Mouse (Mus musculus) embryo, embryonic 9.5 days (tissue): ENCODE results near the gene Maml3.

Source experiments
- DNase-seq: peaks from one replicate; pipeline ENCODE4 v3.0.0-alpha.2; 2017; ENCODE audit errors: extremely low spot score

The Maml3 gene

DNA sequence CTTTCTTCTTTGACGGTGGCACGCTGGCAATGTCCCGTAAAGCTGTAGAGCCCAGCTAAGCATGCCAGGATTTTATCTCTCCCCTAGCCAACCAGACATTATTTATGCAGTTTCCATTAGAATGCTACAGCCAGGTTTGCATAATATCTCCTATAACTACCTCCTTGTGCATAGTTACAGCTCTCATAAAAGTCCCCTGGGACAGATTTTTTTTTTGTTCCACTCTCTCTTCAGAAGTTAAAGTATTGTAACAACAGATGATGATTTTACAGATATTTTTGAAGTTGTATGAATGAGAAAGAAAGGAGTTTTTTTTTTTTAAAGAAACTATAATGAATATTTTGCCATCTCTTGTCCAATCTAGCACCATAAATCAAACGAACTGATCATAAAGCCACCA is 232.1 kb downstream of the Maml3 start:
- DNase-seq = no peak

DNA sequence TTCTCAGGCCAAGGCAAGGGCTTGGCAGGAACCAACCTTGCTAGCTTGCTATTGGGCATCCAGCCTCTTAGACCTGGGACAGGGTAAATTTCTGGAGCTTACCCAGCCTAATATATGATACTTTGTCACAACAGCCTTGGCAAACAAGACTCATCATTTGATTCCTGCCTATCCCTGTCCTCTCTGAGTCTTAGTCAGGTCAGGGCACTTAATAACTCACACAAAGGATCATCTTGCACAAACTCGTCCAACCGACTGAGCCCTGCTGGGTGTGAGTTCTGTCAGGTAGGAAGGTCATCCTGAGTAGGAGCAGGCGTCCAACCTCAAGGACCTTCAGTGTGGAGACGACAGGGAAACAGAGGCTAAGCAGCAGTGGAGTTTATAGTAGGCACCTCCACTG is 233.5 kb downstream of the Maml3 start:
- no peak for DNase-seq

DNA sequence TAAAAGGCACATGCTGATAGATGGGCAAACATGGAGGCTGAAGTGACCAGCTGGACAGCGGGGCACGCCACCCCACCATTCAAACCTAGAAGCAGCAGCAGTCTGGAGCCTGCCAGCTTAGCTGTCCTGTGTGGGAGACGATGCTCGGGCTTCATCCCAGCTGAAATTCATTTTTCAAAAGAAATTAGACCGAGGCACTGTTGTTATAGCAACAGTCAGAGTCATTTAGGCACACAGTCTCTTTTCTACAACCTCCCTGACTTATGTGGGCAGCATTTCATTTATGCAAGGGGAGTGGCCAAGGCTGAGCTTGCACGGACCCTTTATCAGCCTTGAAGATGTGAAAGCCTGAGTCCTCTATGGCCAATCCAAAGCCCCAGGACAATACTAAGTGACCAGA is 234.9 kb downstream of the Maml3 start:
- no peak for DNase-seq

DNA sequence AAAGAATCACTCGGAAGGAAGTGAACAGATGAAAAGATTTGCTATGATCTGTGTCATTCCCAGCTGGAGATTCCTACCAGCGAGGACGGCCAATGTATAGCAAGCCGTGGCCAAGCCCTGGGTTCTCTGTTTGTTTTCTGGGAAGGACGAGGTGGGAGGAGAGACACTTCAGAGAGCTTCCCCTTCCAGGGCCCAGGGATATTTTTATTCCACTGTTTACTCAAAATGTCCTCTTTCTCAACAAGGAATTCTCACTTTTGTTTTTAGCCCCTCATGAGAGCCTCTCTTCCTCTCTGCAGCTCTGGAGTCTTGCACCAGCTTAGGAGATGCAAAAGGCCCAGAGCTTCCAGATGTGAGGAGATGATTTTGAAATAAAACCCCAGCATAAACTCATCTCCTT is 236.0 kb downstream of the Maml3 start:
- DNase-seq = no peak

DNA sequence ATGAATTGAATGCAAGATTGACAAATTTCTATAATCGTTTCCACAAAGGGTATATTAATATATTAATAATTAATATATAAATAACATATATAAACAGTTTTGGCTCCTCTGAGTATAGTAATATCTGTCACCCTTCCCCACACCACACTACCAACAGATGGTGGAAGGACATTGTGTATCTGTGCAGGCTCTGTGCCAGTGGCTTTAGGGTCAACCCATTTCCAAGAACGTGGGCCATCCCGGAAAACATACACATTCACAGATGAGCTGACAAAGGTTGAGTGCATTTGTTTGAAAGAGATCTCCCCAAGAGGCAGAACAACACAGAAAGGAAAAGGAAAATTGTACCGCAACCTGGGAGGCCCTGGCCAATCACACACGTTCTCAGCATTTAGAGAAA is 238.4 kb downstream of the Maml3 start:
- no peak for DNase-seq

DNA sequence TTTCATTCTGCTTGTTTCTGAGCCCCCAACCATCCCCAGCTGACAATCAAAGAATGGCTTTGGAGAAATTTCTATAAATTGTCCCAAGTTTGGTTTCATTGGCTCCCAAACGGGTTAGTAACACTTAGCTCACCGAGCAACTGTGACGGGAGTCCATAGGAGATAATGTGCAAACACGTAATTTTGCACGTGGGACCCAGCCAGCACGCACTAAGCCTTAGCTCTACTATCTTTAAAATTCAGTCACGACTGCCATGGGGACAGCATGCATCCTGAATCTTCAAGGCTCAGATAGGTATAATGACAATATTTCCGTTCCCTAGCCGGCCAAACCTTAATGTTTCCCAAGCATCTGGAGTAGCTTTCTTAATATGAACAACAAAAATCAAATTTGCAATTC is 243.2 kb downstream of the Maml3 start:
- DNase-seq = no peak

DNA sequence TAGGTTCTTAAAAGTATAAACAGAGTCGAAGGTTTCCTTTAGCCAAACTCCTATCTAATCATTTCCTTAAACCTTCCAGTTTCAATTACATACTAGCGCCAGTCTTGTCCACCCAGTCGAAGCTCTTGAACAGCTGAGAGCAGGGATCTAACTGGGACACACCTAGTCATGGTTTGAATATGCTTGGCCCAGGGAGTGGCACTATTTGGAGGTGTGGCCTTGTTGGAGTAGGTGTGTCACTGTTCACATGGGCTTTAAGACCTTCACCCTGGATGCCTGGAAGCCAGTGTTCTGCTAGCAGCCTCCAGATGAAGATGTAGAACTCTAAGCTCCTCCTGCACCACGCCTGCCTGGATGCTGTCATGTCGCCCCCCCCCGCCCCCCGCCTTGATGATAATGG is 244.4 kb downstream of the Maml3 start:
- no peak for DNase-seq

DNA sequence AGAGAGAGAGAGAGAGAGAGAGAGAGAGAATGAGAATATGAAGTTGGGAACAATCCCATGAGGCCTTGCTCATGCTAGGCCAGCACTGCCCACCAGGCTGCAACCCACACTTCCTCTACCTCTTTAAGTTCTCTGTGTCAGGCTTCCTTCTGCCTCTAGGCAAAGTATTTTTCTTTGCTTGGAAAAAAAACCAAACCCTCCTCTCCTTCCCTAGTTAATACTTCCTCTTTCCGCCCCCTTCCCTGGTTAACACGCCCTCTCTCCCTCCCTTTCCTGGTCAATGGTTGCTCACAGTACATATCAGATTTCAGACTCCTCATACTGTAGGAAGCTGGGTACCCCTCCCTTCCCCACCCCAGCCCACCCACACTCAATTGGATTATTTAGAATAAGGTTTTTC is 245.7 kb downstream of the Maml3 start:
- DNase-seq = no peak

DNA sequence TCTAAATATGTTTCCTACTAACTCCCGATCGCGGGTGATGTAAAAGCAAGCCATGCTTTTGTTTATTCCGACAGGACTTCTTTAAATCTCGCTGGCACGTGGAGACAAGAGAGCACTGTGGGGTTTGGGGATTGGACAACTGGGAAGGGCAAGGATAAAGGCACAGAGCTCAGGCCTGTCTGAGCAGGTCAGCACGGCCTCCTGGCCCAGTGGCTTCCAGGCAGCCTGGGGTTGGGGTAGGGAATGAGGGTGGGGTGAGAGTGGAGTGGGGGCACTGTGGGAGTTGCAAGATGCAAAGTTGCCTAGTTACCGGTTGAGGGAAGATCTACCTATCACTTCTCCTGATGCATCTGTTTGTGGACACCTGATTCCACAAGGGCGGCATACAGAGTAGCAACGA is 250.7 kb downstream of the Maml3 start:
- no peak for DNase-seq

DNA sequence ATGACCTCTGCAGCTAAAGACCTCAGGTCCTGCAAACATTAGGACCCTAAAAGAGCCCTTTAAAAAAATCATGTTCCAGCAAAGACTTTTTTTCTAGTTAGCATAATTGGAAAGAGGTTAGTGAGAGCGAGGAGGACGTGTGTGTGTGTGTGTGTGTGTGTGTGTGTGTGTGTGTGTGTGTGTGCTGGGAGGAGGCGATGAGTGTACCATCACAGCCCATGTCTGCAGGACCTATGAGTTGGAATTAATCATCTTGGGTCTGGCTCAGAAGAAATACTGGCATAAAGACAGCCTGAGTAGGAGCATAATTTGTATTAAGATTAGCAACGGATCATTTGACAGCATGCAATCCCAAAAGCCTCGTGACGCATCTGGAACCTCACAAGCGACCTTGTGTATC is 251.3 kb downstream of the Maml3 start:
- DNase-seq = no peak

DNA sequence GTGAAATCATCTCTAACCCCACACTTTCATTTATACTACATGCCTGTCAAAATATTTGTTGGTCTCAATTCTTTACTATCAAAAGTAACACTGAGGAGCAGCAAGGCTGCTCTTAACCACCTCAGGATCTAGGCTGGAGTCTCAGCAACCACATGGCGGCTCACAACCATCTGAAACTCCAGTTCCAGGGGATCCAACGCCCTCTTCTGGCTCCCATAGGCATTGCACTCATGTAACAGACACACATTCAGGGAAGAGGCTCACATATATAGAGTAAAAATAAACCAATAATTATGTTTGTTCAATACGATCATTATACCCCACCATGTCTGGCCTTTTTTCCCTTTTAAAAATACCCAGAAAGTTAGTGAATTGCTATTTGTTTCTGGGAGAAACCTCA is 252.2 kb downstream of the Maml3 start:
- no peak for DNase-seq

DNA sequence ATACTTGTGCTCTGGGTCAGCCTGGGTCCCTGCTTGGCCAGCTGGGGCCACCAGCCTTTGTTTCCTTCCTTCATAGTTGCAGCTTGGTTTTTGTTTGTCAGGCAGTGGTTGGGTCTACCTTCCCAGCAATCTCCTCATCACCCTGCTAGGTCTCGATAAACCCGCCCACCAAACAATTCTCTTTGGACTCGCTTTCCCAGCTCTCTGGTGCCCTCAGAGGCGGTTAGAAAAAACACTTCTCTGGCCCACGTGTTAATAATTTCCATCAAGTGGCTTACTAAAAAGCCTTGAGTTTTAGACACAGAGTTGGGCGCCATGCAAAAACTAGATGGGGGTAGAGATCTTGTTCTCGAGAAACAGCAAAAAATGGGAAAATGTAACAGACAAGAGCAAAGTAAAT is 253.3 kb downstream of the Maml3 start:
- DNase-seq = no peak

DNA sequence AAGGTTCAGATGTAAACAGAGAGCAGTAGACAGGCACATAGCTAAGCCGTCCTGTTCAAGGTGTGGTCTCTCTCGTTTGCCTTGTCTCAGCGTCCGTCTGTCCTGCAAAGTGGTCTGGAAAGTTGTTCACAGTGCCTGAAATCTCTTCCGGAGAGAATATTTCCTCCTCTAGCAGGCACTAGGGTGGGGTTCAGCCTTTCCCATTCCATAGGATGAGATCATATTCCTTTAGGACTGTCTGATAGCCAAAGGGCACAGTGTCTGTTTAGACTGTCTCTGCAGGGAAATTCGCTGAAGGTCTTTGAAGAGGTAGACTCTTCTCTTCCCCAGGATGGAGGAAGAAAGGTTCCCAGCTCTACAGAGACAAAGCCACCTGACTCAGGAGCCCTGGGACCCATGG is 255.4 kb downstream of the Maml3 start:
- DNase-seq = no peak

DNA sequence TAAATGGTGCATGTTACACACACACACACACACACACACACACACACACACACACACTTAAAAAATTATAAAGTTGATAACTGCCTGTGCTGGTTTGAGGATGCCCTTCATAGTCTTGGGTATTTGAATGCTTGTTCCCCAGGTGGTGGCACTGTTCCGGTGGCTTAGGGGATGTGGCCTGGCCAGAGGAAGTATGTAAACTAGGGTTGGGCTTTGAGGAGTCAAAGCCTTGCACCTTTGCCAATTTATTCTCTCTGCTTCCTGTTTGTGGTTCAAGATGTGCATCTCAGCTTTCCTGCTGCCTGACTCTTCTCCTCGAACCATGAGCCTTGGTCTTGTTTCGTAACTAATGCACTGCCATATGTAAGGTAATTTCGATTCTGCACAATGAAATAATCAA is 257.6 kb downstream of the Maml3 start:
- no peak for DNase-seq

DNA sequence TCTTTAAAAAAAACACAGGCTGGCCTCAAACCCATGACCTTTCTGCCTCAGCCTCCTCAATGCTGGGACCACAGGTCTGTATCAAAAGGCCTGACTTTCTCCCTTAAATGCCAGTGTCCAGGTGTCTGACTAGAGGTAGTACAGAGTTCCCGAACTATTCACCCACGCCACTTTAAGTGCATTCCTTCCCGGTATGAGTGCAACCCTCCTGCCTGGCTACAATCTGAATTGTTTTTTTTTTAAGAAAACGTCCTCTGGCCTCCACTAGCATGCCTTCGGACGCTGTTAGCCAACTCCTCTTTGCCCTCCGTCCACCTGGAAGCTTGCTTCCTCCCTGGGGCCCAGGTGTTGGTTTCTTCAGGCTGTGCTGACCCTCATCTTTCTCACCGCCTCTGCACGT is 260.6 kb downstream of the Maml3 start:
- no peak for DNase-seq

DNA sequence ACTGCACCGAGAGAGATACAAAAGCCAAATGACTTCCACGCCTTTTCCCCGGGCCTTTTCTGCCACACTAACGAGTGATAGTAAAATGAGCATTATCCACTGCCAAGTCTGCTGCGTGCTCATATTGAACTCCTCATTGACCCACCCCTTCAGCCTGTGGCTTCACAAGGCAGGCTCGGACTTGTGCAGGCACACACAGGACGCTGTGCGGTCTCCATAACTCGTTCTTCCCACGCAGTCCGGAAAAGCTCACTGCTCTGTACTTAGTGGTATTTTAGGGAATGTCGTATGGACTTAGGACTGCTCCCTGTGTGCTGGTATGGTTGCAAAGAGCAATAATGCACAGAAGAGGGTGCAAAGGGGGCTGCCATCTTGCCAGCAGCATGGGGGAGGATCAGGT is 262.7 kb downstream of the Maml3 start:
- no peak for DNase-seq

DNA sequence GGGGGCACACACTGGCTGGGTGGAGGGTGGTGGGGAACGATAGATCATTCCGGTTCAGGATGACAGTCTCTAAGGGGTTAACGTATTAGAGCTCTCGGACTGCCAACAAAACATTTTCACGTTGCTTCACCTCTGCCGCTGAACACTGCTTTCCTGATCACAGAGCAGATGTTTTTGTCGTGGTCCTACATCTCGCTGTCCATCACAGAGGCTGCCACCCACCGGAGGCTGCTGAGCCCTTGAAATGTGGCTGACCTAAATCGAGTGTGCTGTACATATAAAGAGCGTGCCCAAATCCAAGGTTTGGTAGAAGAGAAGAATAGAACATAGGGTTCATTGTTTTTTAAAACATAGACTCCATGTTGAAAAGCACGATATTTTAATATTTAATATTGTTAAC is 263.3 kb downstream of the Maml3 start:
- DNase-seq = no peak

DNA sequence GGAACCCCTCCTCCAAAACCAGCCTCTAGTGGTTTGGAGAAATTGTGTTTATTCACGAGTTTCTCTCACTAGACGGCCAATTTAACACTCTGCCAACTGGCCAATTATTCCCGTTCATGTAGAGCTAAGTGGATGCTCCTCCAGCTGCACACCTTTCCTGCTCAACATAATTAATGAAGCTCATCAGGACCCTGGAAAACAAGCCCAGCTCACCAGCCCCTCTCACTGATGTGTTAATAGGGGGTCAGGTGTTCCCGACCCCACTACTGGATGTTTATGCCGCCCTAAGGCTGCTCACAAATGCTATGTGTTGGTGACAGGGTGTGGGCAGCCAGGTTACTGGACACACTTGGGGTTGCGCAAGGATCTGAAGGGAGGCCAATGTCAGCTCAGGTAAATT is 263.7 kb downstream of the Maml3 start:
- no peak for DNase-seq

DNA sequence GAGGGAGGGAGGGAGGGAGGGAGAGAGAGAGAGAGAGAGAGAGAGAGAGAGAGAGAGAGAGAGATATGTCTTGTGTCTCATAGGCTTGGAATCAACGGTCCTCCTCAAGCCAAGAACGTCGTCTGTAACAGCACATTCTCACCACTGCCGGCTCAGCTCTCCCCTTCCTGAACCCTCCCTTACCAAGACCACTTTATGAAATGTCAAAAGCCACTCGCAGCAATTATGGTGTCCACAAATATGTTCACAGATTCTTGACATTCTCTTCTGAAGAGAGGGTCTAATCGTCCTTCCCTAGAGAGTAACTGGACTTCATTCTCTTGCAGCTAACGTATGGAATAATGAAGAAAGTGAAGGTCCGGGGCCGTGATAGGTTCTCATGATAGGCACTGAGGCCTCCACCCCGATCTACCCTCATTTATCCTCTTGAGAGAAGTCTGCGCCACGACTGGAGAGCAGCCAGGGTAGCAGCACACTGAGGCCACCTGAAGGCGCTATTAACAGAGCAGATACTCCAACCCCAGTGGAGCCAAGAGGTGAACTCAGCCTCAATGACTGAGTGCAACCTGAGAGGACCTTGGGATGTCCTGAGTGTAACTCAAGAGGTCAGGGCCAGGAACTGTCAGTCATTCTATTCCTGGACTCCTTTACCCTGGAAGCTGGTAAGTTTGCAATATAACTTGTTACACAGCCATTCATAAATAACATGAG is 264.6 kb downstream of the Maml3 start:
- no peak for DNase-seq

DNA sequence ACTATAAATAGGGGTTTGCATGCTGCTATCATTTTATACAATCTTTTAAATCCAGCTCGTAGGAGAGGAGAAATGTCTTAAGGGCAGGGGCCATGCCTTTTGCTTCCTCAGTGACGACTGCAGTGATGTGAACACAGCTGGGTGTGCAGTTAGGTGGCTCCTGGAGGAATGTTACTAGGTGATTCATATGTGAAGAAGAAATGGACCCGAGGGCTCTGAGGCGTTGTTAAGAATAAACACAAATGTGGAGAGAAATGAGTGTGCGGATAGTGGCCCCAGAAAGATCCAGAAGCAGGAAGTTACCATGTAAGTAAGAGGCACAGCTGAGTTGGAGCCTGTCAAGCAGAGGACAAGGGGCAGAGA is 265.5 kb downstream of the Maml3 start:
- DNase-seq = no peak

DNA sequence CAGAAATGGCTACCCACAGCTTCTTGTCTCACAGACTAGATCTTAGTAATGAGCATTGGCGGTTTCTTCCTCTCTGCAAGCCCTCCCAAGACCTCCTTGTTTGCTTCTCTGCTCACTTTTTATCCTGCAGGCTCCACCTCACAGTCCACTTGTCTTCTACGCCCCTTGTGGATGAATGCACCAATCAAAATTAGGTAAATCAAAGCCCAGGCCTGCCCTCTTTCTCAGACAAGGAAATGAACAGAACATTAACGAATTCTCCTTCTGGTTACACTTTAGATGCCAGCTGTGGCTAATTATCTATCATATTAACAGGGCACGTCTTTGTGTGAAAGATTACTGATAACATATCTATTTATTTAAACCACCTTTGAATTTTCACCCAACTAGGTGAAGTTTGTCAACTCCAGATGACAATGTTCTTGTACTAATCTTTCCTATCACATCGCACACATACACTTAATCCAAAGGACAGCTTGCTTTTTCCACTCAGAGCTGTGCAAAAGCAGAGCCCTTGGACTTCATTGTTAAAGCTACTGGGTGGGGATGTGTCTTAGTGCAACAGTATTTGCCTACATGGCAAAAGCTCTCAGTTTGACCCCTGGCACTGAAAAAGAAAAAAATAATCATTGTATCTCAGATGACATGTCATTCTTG is 266.1 kb downstream of the Maml3 start:
- DNase-seq = no peak

DNA sequence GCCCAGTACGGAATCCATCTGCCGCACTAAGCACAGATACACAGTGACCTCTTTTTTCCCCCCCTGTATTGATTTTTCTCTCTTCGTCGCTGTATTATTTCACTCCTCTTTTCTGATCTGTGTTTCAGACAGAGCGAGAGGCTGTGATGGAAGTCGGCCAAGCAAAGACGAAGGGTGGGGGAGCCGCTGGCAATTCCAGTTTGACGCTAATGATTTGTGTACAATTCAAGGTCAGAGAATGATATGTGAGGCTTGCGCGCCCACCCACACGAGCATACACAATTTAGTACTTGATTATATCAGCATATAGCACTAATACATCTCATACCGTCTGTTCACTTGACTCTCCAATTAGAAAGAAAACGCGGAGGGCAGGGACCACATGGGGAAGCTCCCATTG is 271.9 kb downstream of the Maml3 start:
- no peak for DNase-seq

DNA sequence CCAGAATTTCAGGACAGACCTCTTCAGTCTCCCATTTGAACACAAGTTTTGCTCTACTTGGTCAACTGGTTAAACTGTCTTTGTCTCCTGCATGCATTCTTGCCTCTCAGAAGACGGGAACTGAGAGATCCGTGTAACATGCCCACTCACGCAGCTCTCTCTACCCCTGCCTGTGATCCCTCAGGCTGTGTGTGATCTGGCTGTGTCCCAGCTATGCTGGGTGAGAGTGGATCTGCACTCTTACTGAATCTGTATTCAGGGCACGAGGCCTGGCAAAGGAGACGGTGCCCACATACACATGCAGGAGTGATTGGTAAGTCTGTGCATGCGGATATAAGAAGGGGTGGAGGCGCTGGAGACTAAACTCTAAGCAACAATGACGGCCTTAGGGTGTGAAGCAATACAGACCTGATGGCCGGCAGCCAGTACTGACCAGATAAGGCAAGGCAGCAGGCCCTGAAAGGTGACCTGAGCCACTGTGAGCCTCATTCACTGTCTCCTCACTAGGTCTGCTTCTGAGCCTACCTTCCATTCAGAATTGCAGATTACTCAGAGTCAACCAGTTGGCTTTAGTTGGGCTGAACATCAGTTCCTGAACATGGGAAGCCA is 274.0 kb downstream of the Maml3 start:
- no peak for DNase-seq

DNA sequence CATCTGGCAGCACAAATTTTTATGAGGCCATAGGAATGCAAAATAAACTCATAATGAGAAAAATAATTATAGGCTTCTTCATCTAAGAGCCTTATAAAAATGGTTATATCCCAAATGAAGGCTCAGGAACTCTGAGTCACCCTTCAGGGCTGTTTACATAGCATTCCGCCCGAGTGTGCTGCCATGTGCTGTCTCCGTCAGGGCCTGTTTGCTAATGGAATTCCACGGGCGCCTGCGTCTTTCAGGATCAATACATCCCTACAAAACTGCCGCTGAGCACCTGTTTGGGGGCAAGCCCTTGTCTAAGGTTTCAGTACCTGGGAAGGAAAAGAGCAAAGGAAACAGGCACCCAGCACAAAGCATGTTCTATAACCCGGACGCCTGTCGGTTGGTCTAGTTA is 279.3 kb downstream of the Maml3 start:
- DNase-seq = no peak
